Mouse (Mus musculus) heart, embryonic 13.5 days (tissue): ENCODE measurements around the gene Tarbp2. TPM values are rescaled to one million over a fixed set of nuclear protein-coding genes. Genes with fewer than 3 reads are reported as not detected.

ENCODE experiments used
- ATAC-seq: fragments of 200-750 bp; cut with Nextera tagmentation; 2 replicates; pipeline ENCODE4 v1.8.0; 2017; ENCODE audit warnings: moderate TSS enrichment; ENCODE audit not compliant: insufficient number of reproducible peaks, low FRiP score, low TSS enrichment; ENCODE audit errors: extremely low read depth
- H3K27ac ChIP-seq: fragments of 300-500 bp; sonication (generic); replicated peaks from 2 replicates; pipeline ENCODE4 v1.5.1; 2015; ENCODE audit warnings: moderate library complexity, mild to moderate bottlenecking, inconsistent platforms
- H3K27me3 ChIP-seq: fragments of 300-500 bp; sonication (generic); replicated peaks from 2 replicates; pipeline ENCODE4 v1.6.1; 2015; ENCODE audit warnings: mild to moderate bottlenecking, inconsistent platforms
- H3K36me3 ChIP-seq: fragments of 300-500 bp; sonication (generic); 2 replicates; pipeline ENCODE4 v1.6.1; 2015; ENCODE audit warnings: mild to moderate bottlenecking, inconsistent platforms
- H3K4me1 ChIP-seq: fragments of 300-500 bp; sonication (generic); 2 replicates; pipeline ENCODE4 v1.6.1; 2015; ENCODE audit warnings: inconsistent platforms
- H3K4me2 ChIP-seq: fragments of 300-500 bp; sonication (generic); 2 replicates; pipeline ENCODE4 v1.6.1; 2015; ENCODE audit warnings: inconsistent platforms, mild to moderate bottlenecking, moderate library complexity
- H3K4me3 ChIP-seq: fragments of 300-500 bp; sonication (generic); 2 replicates; pipeline ENCODE4 v1.5.1; 2015; ENCODE audit warnings: moderate library complexity, mild to moderate bottlenecking, inconsistent platforms
- H3K9ac ChIP-seq: fragments of 300-500 bp; sonication (generic); 2 replicates; pipeline ENCODE4 v1.6.1; 2015; ENCODE audit warnings: inconsistent platforms, mild to moderate bottlenecking, moderate library complexity
- H3K9me3 ChIP-seq: fragments of 300-500 bp; sonication (generic); 2 replicates; pipeline ENCODE4 v1.6.1; 2016; ENCODE audit warnings: inconsistent platforms
- WGBS: fragments of 180-500 bp; shearing (Covaris S2); methylation state at CpG from one replicate; pipeline ENCODE4 v1.1.7; 2015; ENCODE audit warnings: mixed read lengths; 5-methylcytosine and 5-hydroxymethylcytosine counted together
- polyA plus RNA-seq: library from polyadenylated mRNA; unstranded; fragments of >200 nt; fragmentation: Nextera tagmentation; extraction: Ambion mirVana; gene quantifications from 2 replicates; pipeline ENCODE4 v1.2.1, GENCODE M21; 2015

The Tarbp2 gene
- polyA plus RNA-seq, 1 experiment from 2014 or later, result 94.6 TPM

DNA sequence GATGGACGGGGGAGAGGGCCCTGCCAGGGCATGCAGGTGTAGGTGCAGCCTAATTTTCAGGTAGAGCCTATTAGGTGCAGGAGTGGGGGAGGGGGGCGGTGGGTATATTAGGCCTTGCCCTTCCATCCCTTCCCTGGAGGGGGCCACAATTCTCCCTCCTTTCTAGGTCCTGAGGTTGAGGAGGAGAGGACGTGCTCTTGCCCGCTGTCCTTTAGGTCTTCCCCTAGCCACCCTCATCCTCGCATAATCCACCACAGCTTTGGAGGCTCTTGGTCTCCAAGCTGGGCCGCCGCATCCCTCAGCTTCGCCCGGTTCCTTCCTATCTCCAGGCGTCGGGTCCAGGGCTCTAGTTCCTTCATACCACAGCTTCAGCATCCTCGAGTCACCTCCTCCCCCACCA is 1.7 kb upstream of the Tarbp2 start:
- peaks cover 9% of the 10 kb centered on the region for H3K36me3 ChIP-seq
- H3K4me2 ChIP-seq, result peak overlapping the region; percentile 93
- no peak for ATAC-seq
- peak overlapping the region; percentile 80 for H3K9ac ChIP-seq
- WGBS, result 1% methylated on average over 12 of the region's 12 CpGs
- no peaks in the 10 kb centered on the region for H3K9me3 ChIP-seq
- H3K27me3 ChIP-seq, result no peaks in the 10 kb centered on the region
- peak overlapping the region; percentile 79 for H3K4me3 ChIP-seq
- H3K4me1 ChIP-seq, result peaks cover 51% of the 10 kb centered on the region
- H3K27ac ChIP-seq, result peak overlapping the region; percentile 91

GRCm38 (mm10) chr15:102516728-102517404 is 1.1 kb upstream of the Tarbp2 start, which contains the start of gene Map3k12:
Map3k12 (minus strand) TSS chr15:102517064.
- H3K36me3 ChIP-seq, result peaks cover 14% of the 10 kb centered on the region
- H3K9me3 ChIP-seq, result no peaks in the 10 kb centered on the region
- H3K27ac ChIP-seq, result peak within 1 kb of the TSS; percentile 97
- no peak for ATAC-seq
- peaks cover 46% of the 10 kb centered on the region for H3K4me1 ChIP-seq
- H3K9ac ChIP-seq, result peak within 1 kb of the TSS; percentile 80
- H3K27me3 ChIP-seq, result no peaks in the 10 kb centered on the region
- peak within 1 kb of the TSS; percentile 93 for H3K4me2 ChIP-seq
- peak within 1 kb of the TSS; percentile 79 for H3K4me3 ChIP-seq
- WGBS, result under 1% methylated on average over 42 of the region's 43 CpGs

GRCm38 (mm10) chr15:102517631-102517975 is 389 bp upstream of the Tarbp2 start:
- under 1% methylated on average over 10 of the region's 10 CpGs for WGBS

DNA sequence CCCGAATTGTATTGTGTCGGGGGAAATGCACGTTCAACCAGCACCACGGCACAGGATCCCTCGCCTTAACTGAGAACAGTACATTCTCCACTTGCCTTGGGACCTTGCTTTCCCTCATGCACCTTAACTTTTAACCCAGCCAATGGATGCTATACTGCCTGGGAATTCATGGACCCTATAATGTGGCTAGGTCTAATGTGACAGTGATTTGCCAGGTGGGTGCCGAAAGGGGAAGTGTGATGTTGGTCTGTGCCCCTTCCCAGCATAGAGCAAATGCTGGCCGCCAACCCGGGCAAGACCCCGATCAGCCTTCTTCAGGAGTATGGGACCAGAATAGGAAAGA is 838 bp downstream of the Tarbp2 start:
- 10% methylated on average over 9 of the region's 9 CpGs for WGBS
- Histone ChIP-seq H3K4me1 (peaks cover 37% of the 10 kb centered on the region), H3K4me3 (peak overlapping the region; percentile 79), H3K36me3 (peaks cover 31% of the 10 kb centered on the region), H3K27ac (peak overlapping the region; percentile 97), H3K9ac (peak overlapping the region; percentile 85), H3K27me3 (no peaks in the 10 kb centered on the region), H3K9me3 (no peaks in the 10 kb centered on the region), H3K4me2 (peak overlapping the region; percentile 93)
- ATAC-seq, result no peak

More at GRCm38 (mm10) chr15:102517631-102517975, 389 bp upstream of the Tarbp2 start:
- H3K27me3 ChIP-seq, result no peaks in the 10 kb centered on the region
- peaks cover 38% of the 10 kb centered on the region for H3K4me1 ChIP-seq
- no peaks in the 10 kb centered on the region for H3K9me3 ChIP-seq
- H3K36me3 ChIP-seq, result peaks cover 22% of the 10 kb centered on the region
- H3K27ac ChIP-seq, result peak overlapping the region; percentile 91
- H3K4me3 ChIP-seq, result peak overlapping the region; percentile 79
- no peak for ATAC-seq
- peak overlapping the region; percentile 93 for H3K4me2 ChIP-seq
- H3K9ac ChIP-seq, result peak overlapping the region; percentile 80

GRCm38 (mm10) chr15:102519211-102520141 is 1.5 kb downstream of the Tarbp2 start:
- H3K4me3 ChIP-seq, result peak overlapping the region; percentile 79
- H3K9ac ChIP-seq, result peak overlapping the region; percentile 85
- H3K36me3 ChIP-seq, result peaks cover 37% of the 10 kb centered on the region
- ATAC-seq, result no peak
- H3K4me1 ChIP-seq, result peaks cover 37% of the 10 kb centered on the region
- no peaks in the 10 kb centered on the region for H3K27me3 ChIP-seq
- H3K27ac ChIP-seq, result peak overlapping the region; percentile 97
- peak overlapping the region; percentile 93 for H3K4me2 ChIP-seq
- no peaks in the 10 kb centered on the region for H3K9me3 ChIP-seq
- 50% methylated on average over 17 of the region's 17 CpGs for WGBS

- no peaks in the 10 kb centered on the region for H3K9me3 ChIP-seq
- H3K4me1 ChIP-seq, result peaks cover 34% of the 10 kb centered on the region
- H3K27me3 ChIP-seq, result no peaks in the 10 kb centered on the region
- no peak for ATAC-seq
- 31% methylated on average over 4 of the region's 4 CpGs for WGBS
- peak overlapping the region; percentile 97; the same call in 1 of the 2 replicates for H3K27ac ChIP-seq
- peak overlapping the region; percentile 93 for H3K4me2 ChIP-seq
- no peak overlapping the region for H3K4me3 ChIP-seq
- peaks cover 42% of the 10 kb centered on the region for H3K36me3 ChIP-seq
- H3K9ac ChIP-seq, result peak overlapping the region; percentile 85
These were observed 2.4 kb downstream of the Tarbp2 start for GRCm38 (mm10) chr15:102520416-102520815.

- Histone ChIP-seq H3K9me3 (no peaks in the 10 kb centered on the region), H3K36me3 (peaks cover 52% of the 10 kb centered on the region), H3K27me3 (no peaks in the 10 kb centered on the region), H3K4me2 (no peak overlapping the region), H3K9ac (no peak overlapping the region), H3K27ac (no peak overlapping the region), H3K4me1 (peaks cover 24% of the 10 kb centered on the region), H3K4me3 (no peak overlapping the region)
- WGBS, result 77% methylated on average over 4 of the region's 4 CpGs
- no peak for ATAC-seq
These were observed 3.5 kb downstream of the Tarbp2 start for GRCm38 (mm10) chr15:102521480-102521879.

- WGBS, result 7% methylated on average over 3 of the region's 3 CpGs
- peaks cover 83% of the 10 kb centered on the region for H3K36me3 ChIP-seq
- H3K4me3 ChIP-seq, result no peak within 1 kb of the TSS
- ATAC-seq, result no peak
- no peaks in the 10 kb centered on the region for H3K27me3 ChIP-seq
- no peak within 1 kb of the TSS for H3K4me2 ChIP-seq
- peak within 1 kb of the TSS; percentile 20; the same call in 1 of the 2 replicates for H3K9ac ChIP-seq
- no peak within 1 kb of the TSS for H3K27ac ChIP-seq
- H3K9me3 ChIP-seq, result no peaks in the 10 kb centered on the region
- H3K4me1 ChIP-seq, result peaks cover 12% of the 10 kb centered on the region
These were observed 7.0 kb downstream of the Tarbp2 start, which contains the start of gene Npff for GRCm38 (mm10) chr15:102524892-102525485. Npff (minus strand) TSS chr15:102524942.

GRCm38 (mm10) chr15:102526111-102527002 is 8.4 kb downstream of the Tarbp2 start:
- WGBS, result 77% methylated on average over 6 of the region's 6 CpGs
- H3K4me1 ChIP-seq, result no peaks in the 10 kb centered on the region
- no peak overlapping the region for H3K27ac ChIP-seq
- H3K9ac ChIP-seq, result no peak overlapping the region
- no peak overlapping the region for H3K4me3 ChIP-seq
- peaks cover 87% of the 10 kb centered on the region for H3K36me3 ChIP-seq
- no peak overlapping the region for H3K4me2 ChIP-seq
- no peaks in the 10 kb centered on the region for H3K9me3 ChIP-seq
- H3K27me3 ChIP-seq, result no peaks in the 10 kb centered on the region
- ATAC-seq, result no peak

- Histone ChIP-seq H3K4me2 (no peak overlapping the region), H3K4me1 (no peaks in the 10 kb centered on the region), H3K27me3 (no peaks in the 10 kb centered on the region), H3K27ac (no peak overlapping the region), H3K9me3 (no peaks in the 10 kb centered on the region), H3K4me3 (no peak overlapping the region), H3K9ac (no peak overlapping the region), H3K36me3 (peaks cover 87% of the 10 kb centered on the region)
- 77% methylated on average over 3 of the region's 3 CpGs for WGBS
- no peak for ATAC-seq
These were observed 9.9 kb downstream of the Tarbp2 start for GRCm38 (mm10) chr15:102527936-102528335.
